Mouse (Mus musculus): ENCODE results near the gene Tchhl1. TPM values are rescaled to one million over a fixed set of nuclear protein-coding genes. Genes with fewer than 3 reads are reported as not detected.

The Tchhl1 gene
- polyA plus RNA-seq, 1 experiment = not detected

DNA sequence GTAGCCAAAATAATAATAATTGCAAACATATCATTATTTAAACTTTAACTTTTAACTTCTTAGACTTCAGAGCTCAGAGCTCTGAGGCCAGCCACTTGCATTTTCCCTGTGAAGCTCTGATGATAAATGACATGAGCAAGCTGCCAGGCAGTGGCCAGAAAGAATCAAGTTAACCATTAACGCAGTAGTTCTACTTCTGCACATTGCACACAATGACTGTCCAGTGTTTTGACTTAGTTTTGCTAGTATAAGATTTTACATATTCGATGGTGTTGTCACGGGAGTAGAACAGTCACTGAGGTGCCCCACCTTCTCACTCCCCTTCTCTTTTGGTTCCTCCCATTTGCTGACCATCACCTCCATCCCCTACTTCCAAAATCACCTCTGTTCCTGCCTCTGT lies 28.6 kb downstream of the Tchhl1 start:
- no peaks in the 10 kb centered on the region for H3K4me1 ChIP-seq (ENCODE audit: control insufficient read depth, insufficient read depth, low read length)
- TF ChIP-seq CTCF (IDR thresholded peaks at IDR 0.05; ENCODE audit: low read depth, low read length) (no peak), POLR2A (IDR thresholded peaks at IDR 0.05; ENCODE audit: borderline replicate concordance, low read depth, low read length) (no peak)
- no peak overlapping the region for H3K27ac ChIP-seq (ENCODE audit: insufficient read depth, low read depth, low read length)
- no peak overlapping the region for H3K4me3 ChIP-seq (ENCODE audit: insufficient read depth, low read length)

DNA sequence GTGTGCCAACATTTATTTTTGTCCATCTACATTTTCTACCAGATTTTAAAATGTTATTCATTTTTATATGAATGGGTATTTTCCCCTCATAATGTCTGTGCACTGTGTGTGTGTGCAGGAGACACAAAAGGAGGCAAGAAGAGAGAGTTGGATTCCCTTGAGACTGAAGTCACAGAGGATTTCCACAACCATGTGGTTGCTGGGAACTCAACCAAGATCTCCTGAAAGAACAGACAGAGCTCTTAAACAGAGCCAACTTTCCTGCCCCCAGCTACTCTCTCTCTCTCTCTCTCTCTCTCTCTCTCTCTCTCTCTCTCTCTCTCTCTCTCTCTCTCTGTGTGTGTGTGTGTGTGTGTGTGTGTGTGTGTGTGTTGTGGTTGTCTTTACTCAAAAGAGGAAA lies 30.6 kb downstream of the Tchhl1 start:
- Histone ChIP-seq H3K4me3 (ENCODE audit: insufficient read depth, low read length) (no peak overlapping the region), H3K27ac (ENCODE audit: insufficient read depth, low read depth, low read length) (no peak overlapping the region), H3K4me1 (ENCODE audit: control insufficient read depth, insufficient read depth, low read length) (no peaks in the 10 kb centered on the region)
- TF ChIP-seq CTCF (IDR thresholded peaks at IDR 0.05; ENCODE audit: low read depth, low read length) (no peak), POLR2A (IDR thresholded peaks at IDR 0.05; ENCODE audit: borderline replicate concordance, low read depth, low read length) (no peak)

DNA sequence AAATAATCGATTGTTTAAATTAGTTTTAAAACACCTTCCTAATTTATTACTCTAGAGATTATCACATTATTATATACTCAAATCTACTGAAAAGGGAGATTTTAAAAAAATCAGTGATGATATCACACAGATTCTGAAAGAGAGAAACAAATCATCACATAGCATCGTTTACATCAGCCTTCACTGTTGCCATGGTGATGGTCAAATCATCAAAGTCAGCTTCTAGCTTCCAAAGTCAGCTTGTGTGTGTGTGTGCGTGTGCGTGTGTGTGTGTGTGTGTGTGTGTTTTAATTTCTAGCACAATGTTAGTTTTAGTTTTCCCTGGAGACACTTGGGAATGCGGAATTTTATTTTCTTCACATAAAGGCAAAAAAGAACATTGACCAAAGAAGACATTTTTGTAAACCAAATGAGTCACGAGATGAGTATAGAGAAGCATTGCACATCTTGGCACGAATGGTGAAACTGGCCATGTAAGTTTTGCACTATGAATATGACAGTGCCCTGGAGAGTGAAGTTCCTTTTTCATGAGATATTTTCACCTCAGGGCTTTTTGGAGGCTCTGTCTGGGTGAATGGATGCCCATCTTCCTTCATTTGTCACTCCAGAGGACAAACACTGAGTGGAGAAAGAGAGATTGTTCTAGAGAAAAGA lies 36.1 kb downstream of the Tchhl1 start:
- no peak overlapping the region for H3K27ac ChIP-seq (ENCODE audit: insufficient read depth, low read depth, low read length)
- H3K4me3 ChIP-seq (ENCODE audit: insufficient read depth, low read length) = no peak overlapping the region
- peaks cover 14% of the 10 kb centered on the region for H3K4me1 ChIP-seq (ENCODE audit: control insufficient read depth, insufficient read depth, low read length)
- TF ChIP-seq POLR2A (IDR thresholded peaks at IDR 0.05; ENCODE audit: borderline replicate concordance, low read depth, low read length) (no peak), CTCF (IDR thresholded peaks at IDR 0.05; ENCODE audit: low read depth, low read length) (no peak)

DNA sequence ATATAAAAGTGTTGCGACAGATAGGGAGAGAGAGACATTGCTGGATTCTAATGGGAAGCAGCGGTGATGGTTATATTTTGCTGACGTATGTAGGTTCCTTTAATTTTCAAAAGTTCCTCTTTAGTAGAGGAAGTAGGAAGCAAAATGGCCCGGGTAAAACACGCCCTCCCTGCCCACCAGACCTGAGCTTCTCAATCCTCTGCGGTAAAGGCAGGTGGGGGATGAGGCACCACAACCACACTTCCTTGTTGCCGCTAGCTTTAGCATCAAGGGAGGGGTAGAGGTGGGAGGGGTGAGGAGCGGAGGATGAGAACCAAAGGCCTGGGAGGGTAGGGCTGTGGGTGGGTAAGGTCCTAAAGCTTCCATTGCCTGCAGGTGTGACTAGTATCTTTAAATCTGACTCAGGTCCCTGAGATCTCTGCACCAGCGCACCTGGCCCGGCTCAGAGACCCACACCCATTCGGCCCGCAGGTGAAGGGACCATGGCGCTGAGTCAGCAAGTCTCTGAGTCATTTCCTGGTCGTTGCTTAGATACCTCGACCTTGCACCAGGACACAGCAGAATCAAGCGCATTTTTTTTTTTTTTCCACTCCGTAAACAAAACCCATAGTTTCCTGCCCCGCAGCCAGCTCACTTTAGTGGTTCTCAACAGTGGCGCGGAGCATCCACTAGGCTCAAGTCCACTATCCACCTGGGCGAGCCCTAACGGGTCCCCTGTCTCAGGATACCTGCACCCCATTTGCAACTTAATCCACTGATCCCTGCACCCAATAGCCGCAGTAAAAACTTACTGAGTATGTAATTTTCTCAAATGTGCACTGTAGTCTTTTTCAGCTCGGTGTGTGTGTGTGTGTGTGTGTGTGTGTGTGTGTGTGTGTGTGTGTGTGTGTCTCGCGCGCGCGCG lies 37.7 kb downstream of the Tchhl1 start:
- no peak for TF ChIP-seq CTCF (IDR thresholded peaks at IDR 0.05; ENCODE audit: low read depth, low read length)
- no peak; the same call in 1 of the 2 replicates for TF ChIP-seq POLR2A (IDR thresholded peaks at IDR 0.05; ENCODE audit: borderline replicate concordance, low read depth, low read length)
- Histone ChIP-seq H3K4me1 (ENCODE audit: control insufficient read depth, insufficient read depth, low read length) (peaks cover 16% of the 10 kb centered on the region), H3K27ac (ENCODE audit: insufficient read depth, low read depth, low read length) (peak overlapping the region; percentile 50), H3K4me3 (ENCODE audit: insufficient read depth, low read length) (peak overlapping the region; percentile 43)

DNA sequence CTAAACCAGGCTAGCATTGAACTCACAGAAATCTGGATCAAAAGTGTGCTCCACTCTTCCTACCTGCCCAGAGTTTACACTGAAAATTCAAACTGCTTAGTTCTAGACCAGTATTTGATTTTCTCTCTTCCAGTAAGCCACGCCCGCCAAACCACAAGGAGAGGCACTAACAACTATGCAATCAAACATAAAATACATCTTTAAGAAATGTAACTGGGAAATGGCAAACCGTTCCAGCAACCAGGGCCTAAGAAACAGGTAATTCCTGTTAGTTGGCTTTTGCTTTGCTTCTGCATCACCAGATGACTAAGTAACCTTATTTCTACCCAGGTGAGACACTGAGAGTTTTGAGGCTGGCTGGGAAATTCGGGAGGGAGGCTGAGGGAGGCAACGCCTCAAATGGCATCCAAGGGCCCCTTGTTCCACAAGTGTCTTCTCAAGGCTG lies 38.3 kb downstream of the Tchhl1 start:
- H3K4me3 ChIP-seq (ENCODE audit: insufficient read depth, low read length) = no peak overlapping the region

DNA sequence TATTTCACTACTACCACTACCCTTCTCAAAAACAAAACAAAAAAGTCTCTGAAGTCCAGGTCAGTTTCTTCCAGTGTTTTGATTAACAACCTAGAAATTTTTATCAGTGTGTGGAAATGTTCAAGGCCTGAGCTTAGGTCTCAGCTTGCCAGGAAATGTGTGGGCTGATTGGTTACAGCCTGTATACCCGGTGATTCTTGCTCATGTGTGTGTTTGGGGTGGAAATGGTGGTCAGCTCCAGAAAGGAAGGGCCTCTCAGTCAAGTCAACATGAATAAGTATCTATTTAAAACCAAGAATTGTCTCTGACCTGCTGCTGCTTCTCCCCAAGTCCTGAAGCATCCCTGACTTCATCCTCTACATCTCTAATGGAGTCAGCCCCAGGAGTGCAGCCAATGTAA lies 40.7 kb downstream of the Tchhl1 start:
- Histone ChIP-seq H3K27ac (ENCODE audit: insufficient read depth, low read depth, low read length) (no peak overlapping the region), H3K4me1 (ENCODE audit: control insufficient read depth, insufficient read depth, low read length) (peaks cover 18% of the 10 kb centered on the region), H3K4me3 (ENCODE audit: insufficient read depth, low read length) (no peak overlapping the region)
- TF ChIP-seq POLR2A (IDR thresholded peaks at IDR 0.05; ENCODE audit: borderline replicate concordance, low read depth, low read length) (no peak), CTCF (IDR thresholded peaks at IDR 0.05; ENCODE audit: low read depth, low read length) (no peak)

More for the DNA sequence above, 38.3 kb downstream of the Tchhl1 start:
- Histone ChIP-seq H3K27ac (ENCODE audit: insufficient read depth, low read depth, low read length) (no peak overlapping the region), H3K4me1 (ENCODE audit: control insufficient read depth, insufficient read depth, low read length) (peaks cover 18% of the 10 kb centered on the region)
- no peak for TF ChIP-seq CTCF (IDR thresholded peaks at IDR 0.05; ENCODE audit: low read depth, low read length)
- no peak for TF ChIP-seq POLR2A (IDR thresholded peaks at IDR 0.05; ENCODE audit: borderline replicate concordance, low read depth, low read length)

DNA sequence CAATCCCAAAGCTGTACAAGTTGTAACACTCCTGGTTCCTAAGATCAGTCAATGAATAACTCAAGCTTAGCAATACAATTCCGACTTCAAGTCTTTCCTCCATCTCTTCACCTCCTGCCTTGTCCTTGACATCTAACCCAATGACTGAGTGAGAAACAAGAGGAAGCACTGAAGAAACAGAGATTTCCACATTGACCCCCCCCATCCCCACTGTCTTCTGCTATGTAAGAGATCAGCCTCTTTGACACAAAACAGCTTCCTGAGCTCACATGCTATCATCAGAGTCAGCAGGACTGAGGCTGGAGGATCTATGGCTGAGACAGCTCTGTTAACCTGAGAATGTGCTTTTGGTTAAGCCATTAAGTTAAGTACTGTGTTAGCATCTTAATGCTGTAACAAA lies 42.5 kb downstream of the Tchhl1 start:
- no peak for TF ChIP-seq CTCF (IDR thresholded peaks at IDR 0.05; ENCODE audit: low read depth, low read length)
- no peak for TF ChIP-seq POLR2A (IDR thresholded peaks at IDR 0.05; ENCODE audit: borderline replicate concordance, low read depth, low read length)
- H3K4me1 ChIP-seq (ENCODE audit: control insufficient read depth, insufficient read depth, low read length) = peaks cover 10% of the 10 kb centered on the region
- no peak overlapping the region for H3K27ac ChIP-seq (ENCODE audit: insufficient read depth, low read depth, low read length)
- H3K4me3 ChIP-seq (ENCODE audit: insufficient read depth, low read length) = no peak overlapping the region

DNA sequence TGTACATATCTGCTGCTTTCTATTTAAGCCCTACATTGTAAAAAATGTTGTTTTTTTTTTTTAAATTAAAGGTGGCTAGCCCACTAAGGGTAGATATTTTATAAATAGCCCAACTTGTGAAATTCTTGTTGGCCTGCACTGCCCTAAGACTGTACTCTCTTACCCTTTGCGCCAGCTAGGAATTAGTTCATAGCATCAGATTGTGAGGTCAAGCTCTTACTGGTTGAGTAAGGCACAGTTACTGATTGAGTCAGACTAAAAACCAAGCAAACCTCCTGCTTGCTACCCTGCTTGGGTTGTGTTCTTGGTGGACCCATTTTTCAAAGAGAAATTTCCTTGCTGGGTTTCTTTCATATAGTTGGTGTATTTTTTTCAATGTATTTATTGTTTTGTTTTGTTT lies 43.2 kb downstream of the Tchhl1 start:
- 0 out of 2 replicates have a peak, but pooled peaks cover 4% of the 10 kb centered on the region for H3K4me1 ChIP-seq (ENCODE audit: control insufficient read depth, insufficient read depth, low read length)
- no peak for TF ChIP-seq POLR2A (IDR thresholded peaks at IDR 0.05; ENCODE audit: borderline replicate concordance, low read depth, low read length)
- TF ChIP-seq CTCF (IDR thresholded peaks at IDR 0.05; ENCODE audit: low read depth, low read length) = no peak
- H3K27ac ChIP-seq (ENCODE audit: insufficient read depth, low read depth, low read length) = no peak overlapping the region
- no peak overlapping the region for H3K4me3 ChIP-seq (ENCODE audit: insufficient read depth, low read length)

DNA sequence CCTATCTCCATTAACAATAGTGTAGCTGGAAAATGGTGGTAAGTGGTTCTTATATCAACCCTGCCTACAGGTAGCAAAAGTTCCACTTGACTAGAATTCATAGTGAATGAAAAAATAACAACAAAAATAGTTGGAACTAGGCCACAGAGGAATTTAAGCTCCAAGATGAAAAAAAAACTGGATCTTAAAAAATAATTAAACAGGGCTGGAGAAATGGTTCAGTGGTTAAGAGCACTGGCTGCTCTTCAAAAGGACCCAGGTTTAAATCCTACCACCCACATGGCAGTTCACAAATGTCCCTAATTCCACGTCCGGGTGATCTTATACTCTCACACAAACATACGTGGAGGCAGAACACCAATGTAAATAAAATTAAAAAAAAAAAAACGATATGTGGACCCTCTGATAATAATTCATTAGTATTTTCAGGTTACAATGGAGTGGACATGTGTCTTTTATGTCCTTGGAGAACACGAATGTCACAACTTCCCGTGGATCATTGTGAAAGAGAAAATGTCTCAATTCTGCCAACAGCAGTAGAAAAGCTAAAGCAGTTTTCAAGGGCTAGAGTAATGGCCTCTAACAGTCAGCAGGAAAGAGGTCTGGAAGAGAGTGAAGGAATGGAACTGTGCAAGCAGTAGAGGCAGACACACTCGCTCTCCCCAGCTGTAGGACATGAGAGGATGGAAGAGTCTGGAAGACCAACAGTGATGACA lies 44.0 kb downstream of the Tchhl1 start:
- 0 out of 2 replicates have a peak, but pooled peaks cover 4% of the 10 kb centered on the region for H3K4me1 ChIP-seq (ENCODE audit: control insufficient read depth, insufficient read depth, low read length)
- TF ChIP-seq POLR2A (IDR thresholded peaks at IDR 0.05; ENCODE audit: borderline replicate concordance, low read depth, low read length) (no peak), CTCF (IDR thresholded peaks at IDR 0.05; ENCODE audit: low read depth, low read length) (no peak)
- H3K27ac ChIP-seq (ENCODE audit: insufficient read depth, low read depth, low read length) = no peak overlapping the region
- H3K4me3 ChIP-seq (ENCODE audit: insufficient read depth, low read length) = no peak overlapping the region

Measured in bone marrow macrophage, adult 2 months (primary cell).